21 mouse cellular contexts compared by ENCODE assay signal in the genomic region with DNA sequence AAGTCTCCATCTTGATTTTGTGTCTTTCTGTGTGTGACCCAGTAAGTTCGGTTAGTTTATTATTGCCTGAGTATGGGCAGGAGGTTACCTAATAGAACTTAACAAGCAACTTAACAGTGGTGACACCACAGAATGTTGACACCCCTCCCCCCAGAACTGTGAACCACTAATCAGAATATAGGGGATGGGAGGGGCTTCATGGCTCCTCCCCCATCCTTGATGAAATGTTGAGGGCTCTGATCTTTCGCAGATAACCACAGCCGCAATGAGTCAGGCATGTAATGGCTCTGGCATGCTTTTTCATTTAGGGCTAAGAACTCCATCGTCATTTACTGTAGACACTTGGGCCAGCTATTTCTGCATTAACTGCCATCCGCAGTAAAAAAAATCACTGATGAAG. TPM values are rescaled to one million over a fixed set of nuclear protein-coding genes. Genes with fewer than 3 reads are reported as not detected.
DNase-seq lines count a peak whose midpoint lies in the region; ATAC-seq lines count a peak whose summit lies in the region.
"Had no signal": no experiment of that assay in that cellular context is flagged by ENCODE, and none has a peak within 500 bp of the region (broad histone marks: within the 10 kb centered on the region; RNA-seq: fewer than 3 reads in every experiment).

No protein-coding gene starts in this region.

- peak; percentile 93 for DNase-seq in 416B (ENCODE audit: low read depth)
- DNase-seq in T-cell, adult 2 months (ENCODE audit: low spot score) = peak; percentile 13
- peak; percentile 29 for DNase-seq in naive thymus-derived CD4-positive, alpha-beta T cell, adult 2 months (ENCODE audit: low read depth)
- no peak for DNase-seq in frontal cortex, postnatal 10 days (ENCODE audit: low spot score in 2 of 2)
- DNase-seq in cerebellum, postnatal 14 days = no peak
- no peak for DNase-seq in lung, postnatal 36 days
- DNase-seq: cerebellum, adult 2 months; cerebellum, postnatal 36 days; gastrocnemius, postnatal 14 days; heart, adult 18-20 months; heart, postnatal 10 days; kidney, adult 8-10 months; kidney, postnatal 10 days; lung, embryonic 14.5 days; lung, postnatal 4 days; retina, postnatal 1 day; right cerebral cortex, postnatal 25 days; spleen, adult 18-20 months; thymus, postnatal 14 days had no signal

- ATAC-seq in hematopoietic stem cell, adult 5-6 weeks (replicated peaks in 1 of 2; ENCODE audit: insufficient read depth in 1 of 2, low FRiP score in 2 of 2, low TSS enrichment in 1 of 2, low read depth in 1 of 2, poor library complexity in 2 of 2, severe bottlenecking in 2 of 2) = peak; percentile 75 to 91; a peak in 3 of 4 replicates
- ATAC-seq: forebrain, embryonic 16.5 days had no signal

RNA-seq across cellular contexts. Expression of gene Gatm, which starts 49.9 kb away (rescaled TPM):
- 26.8 and 40.8 TPM in 2 replicates for total RNA-seq in hematopoietic stem cell, adult 5-6 weeks (2017)

Comparison
In these comparisons a context has a peak if more than half of its experiments do, and no peak if none do; other contexts are left out.
1. DNase-seq: peak in 416B (single experiment), T-cell, adult 2 months (single experiment) and naive thymus-derived CD4-positive, alpha-beta T cell, adult 2 months (single experiment); none in frontal cortex, postnatal 10 days (0 of 2), cerebellum, postnatal 14 days (0 of 2) and lung, postnatal 36 days (single experiment).